Mouse (Mus musculus) heart, postnatal 0 days (tissue): ENCODE measurements around the gene F2rl1.

Experiments used
- CTCF ChIP-seq: IDR thresholded peaks from 2 replicates; pipeline ENCODE4 v1.5.1; 2016; ENCODE audit warnings: antibody characterized with exemption, control low read depth, low read depth
- EP300 ChIP-seq: IDR thresholded peaks from 2 replicates; pipeline ENCODE4 v1.6.1; 2016; ENCODE audit warnings: antibody characterized with exemption, low read depth

DNA sequence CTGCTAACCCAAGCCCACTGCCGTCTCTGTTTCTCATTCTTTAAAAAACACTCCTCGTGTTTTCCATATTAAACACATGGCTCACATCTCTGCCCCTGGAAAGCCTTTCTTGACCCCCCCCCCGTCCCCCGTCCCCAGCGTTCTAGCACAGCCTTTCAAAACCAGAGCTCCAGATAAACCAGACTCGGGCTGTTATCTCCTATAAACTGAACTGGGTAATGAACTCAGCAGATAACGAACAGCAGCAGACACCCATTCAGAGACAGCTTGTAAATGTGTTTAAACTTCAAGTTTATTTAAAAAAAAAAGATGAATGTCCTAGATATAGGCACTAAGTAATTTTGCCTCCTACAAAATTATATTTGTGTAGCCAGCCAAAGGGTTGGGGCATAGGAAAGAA lies 49.9 kb downstream of the F2rl1 start:
- TF ChIP-seq CTCF, result no peak
- TF ChIP-seq EP300, result no peak
